Mouse (Mus musculus): ENCODE measurements around the gene Il20ra.

GRCm38 (mm10) chr10:19691771-19692170 is 20.6 kb upstream of the Il20ra start:
- peak; percentile 41; the same call in 1 of the 2 replicates for TF ChIP-seq POLR2A (IDR thresholded peaks at IDR 0.05; ENCODE audit: low read depth, low read length)
- TF ChIP-seq E2F4 (IDR thresholded peaks at IDR 0.05; ENCODE audit: insufficient replicate concordance, low read depth, low read length) = no peak
- TF ChIP-seq TBP (conservative IDR thresholded peaks at IDR 0.05; ENCODE audit: low read depth, low read length) = peak; percentile 62; the same call in 1 of the 2 replicates
- TF ChIP-seq TCF12 (IDR thresholded peaks at IDR 0.05; ENCODE audit: low read depth, low read length) = peak; percentile 55; the same call in 1 of the 2 replicates
- TF ChIP-seq GABPA (IDR thresholded peaks at IDR 0.05; ENCODE audit: insufficient replicate concordance, low read depth, low read length) = no peak
- peak; percentile 73 for TF ChIP-seq ELF1 (IDR thresholded peaks at IDR 0.05; ENCODE audit: low read depth, low read length)
- no peak for TF ChIP-seq POLR2AphosphoS2 (IDR thresholded peaks at IDR 0.05; ENCODE audit: low read depth, low read length)
- no peak for TF ChIP-seq USF2 (conservative IDR thresholded peaks at IDR 0.05; ENCODE audit: low read depth, low read length)
- peak; percentile 94 for TF ChIP-seq BHLHE40 (IDR thresholded peaks at IDR 0.05; ENCODE audit: low read depth, low read length)
- TF ChIP-seq NELFE (IDR thresholded peaks at IDR 0.05; ENCODE audit: low read depth, low read length) = no peak
- TF ChIP-seq CTCF (conservative IDR thresholded peaks at IDR 0.05 in 1 of 2, IDR thresholded peaks at IDR 0.05 in 1 of 2; ENCODE audit: low read depth in 2 of 2, low read length in 2 of 2) = no peak
- TF ChIP-seq MAX (IDR thresholded peaks at IDR 0.05; ENCODE audit: low read length) = peak; percentile 85

Data from CH12.LX (cell line).